Mouse (Mus musculus) neutrophil, adult 65 days (primary cell): Measurements from ENCODE around the gene Apba2. TPM values are rescaled to one million over a fixed set of nuclear protein-coding genes. Genes with fewer than 3 reads are reported as not detected.

Experiments used
- total RNA-seq: library from RNA; stranded (reverse); gene quantifications from 2 replicates; pipeline ENCODE4 v1.2.4, GENCODE M21; 2023

Gene Apba2
- total RNA-seq, result not detected in 2 replicates

GRCm38 (mm10) chr7:64501536-64502270 lies at the start of gene Apba2:
Apba2 (plus strand) TSS chr7:64501706.

Other genes starting within 250 kb of the Apba2 start
- 21.4 and 28.2 TPM in 2 replicates for gene Mtmr10, start 214.1 kb upstream of the Apba2 start, total RNA-seq
- 2.2 and 2.9 TPM in 2 replicates for gene Fan1, start 127.6 kb upstream of the Apba2 start, total RNA-seq
- 24.8 and 33.9 TPM in 2 replicates for gene Mphosph10, start 109.4 kb upstream of the Apba2 start, total RNA-seq
- gene Mcee, start 109.1 kb upstream of the Apba2 start, total RNA-seq, result 32.2 and 36.3 TPM in 2 replicates